In the genomic region with DNA sequence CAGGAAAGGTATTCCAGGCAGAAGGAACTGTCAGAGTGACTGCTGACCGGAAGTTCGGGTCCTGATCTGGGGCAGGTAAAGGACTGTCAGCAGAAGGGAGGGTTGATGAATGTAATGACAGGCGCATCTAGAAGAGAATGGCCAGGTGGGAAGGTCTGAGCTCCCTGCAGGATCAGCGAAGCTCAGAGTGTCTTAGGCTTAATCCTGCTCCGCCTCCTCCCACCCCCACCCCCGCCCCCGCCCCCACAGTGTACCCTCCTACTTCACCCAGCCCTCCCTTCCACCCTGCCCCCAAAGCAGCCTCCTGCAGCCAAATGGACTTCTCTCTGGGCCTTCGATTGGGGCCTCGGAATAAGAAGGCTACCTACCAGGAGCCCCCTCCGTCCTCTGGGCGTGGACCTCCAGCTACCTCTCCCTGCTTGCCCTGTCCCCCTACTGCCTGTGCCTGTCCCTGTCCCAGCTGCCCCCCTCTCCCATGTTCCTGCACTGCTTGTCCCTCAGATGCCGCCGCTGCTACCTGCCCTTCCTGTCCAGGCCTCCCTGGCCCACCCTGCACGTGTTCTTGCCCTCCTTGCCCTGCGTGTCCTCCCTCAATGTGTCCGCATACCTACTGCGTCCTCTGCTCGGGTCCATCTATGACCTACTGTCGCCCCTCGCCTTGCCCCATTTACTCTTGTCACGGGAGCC, we compare ENCODE assay signal across 11 mouse cellular contexts. TPM values are rescaled to one million over a fixed set of nuclear protein-coding genes. Genes with fewer than 3 reads are reported as not detected.
A peak's percentile ranks its signal among the peaks of the same experiment; 100 is the strongest.
DNase-seq lines count a peak whose midpoint lies in the region; ATAC-seq and TF ChIP-seq lines count a peak whose summit lies in the region.
"Had no signal": no experiment of that assay in that cellular context is flagged by ENCODE, and none has a peak within 500 bp of the region (broad histone marks: within the 10 kb centered on the region; RNA-seq: fewer than 3 reads in every experiment).

Gene Gm9918 (plus strand): TSS at position 290 of the 687 bp plus-strand sequence.

- peak within 1 kb of the TSS; percentile 13 for H3K4me3 ChIP-seq in lung, adult 2 months (replicated peaks; ENCODE audit: extremely low read depth, low read depth, low read length)
- peak within 1 kb of the TSS; percentile 11 for H3K4me3 ChIP-seq in forebrain, embryonic 12.5 days (replicated peaks)
- H3K4me3 ChIP-seq in limb, embryonic 12.5 days (replicated peaks) = peak within 1 kb of the TSS; percentile 38
- H3K4me3 ChIP-seq in neural tube, embryonic 15.5 days (replicated peaks) = no peak within 1 kb of the TSS
- no peak within 1 kb of the TSS for H3K4me3 ChIP-seq in gastrocnemius, adult 2 months

- H3K9ac ChIP-seq in forebrain, embryonic 12.5 days = peak within 1 kb of the TSS; percentile 8; the same call in 1 of the 2 replicates
- peak within 1 kb of the TSS; percentile 54 for H3K9ac ChIP-seq in limb, embryonic 12.5 days (replicated peaks)
- H3K9ac ChIP-seq in neural tube, embryonic 15.5 days (replicated peaks) = no peak within 1 kb of the TSS; the same call in 1 of the 2 replicates

- TF ChIP-seq POLR2A in lung, adult 2 months (IDR thresholded peaks at IDR 0.05; ENCODE audit: borderline replicate concordance, extremely low read depth, low read depth, low read length) = no peak

- no peak for TF ChIP-seq CTCF in lung, adult 2 months (IDR thresholded peaks at IDR 0.05; ENCODE audit: insufficient read depth, low read length)
- no peak for TF ChIP-seq CTCF in gastrocnemius, adult 2 months (IDR thresholded peaks at IDR 0.05)

- no peak for ATAC-seq in forebrain, embryonic 12.5 days (ENCODE audit: low FRiP score)
- ATAC-seq in limb, embryonic 12.5 days (ENCODE audit: insufficient number of reproducible peaks, insufficient read depth, low FRiP score, low TSS enrichment, low read depth) = peak; percentile 66
- ATAC-seq in neural tube, embryonic 15.5 days (ENCODE audit: low FRiP score) = no peak
- ATAC-seq in megakaryocyte progenitor cell, adult 5-6 weeks (replicated peaks; ENCODE audit: poor library complexity) = no peak

- no peak within 1 kb of the TSS for H3K27ac ChIP-seq in forebrain, embryonic 12.5 days
- H3K27ac ChIP-seq in limb, embryonic 12.5 days = 0 out of 2 replicates have a peak within 1 kb of the TSS, but pooled peaks have one; percentile 12
- no peak within 1 kb of the TSS for H3K27ac ChIP-seq in neural tube, embryonic 15.5 days (replicated peaks)
- H3K27ac ChIP-seq in gastrocnemius, adult 2 months = no peak within 1 kb of the TSS

- intact Hi-C loops in gastrocnemius, adult 2 months (cut with DNase I) = no loop called here

- H3K36me3 ChIP-seq in forebrain, embryonic 12.5 days (replicated peaks) = no peaks in the 10 kb centered on the region
- H3K36me3 ChIP-seq in limb, embryonic 12.5 days = no peaks in the 10 kb centered on the region
- H3K36me3 ChIP-seq in neural tube, embryonic 15.5 days = no peaks in the 10 kb centered on the region

- DNase-seq in lung, adult 2 months = no peak
- DNase-seq in lung, postnatal 25 days (ENCODE audit: low spot score) = no peak
- DNase-seq in gastrocnemius, adult 2 months = no peak
- DNase-seq in spleen, postnatal 10 days (ENCODE audit: low spot score in 2 of 2) = no peak
- DNase-seq: gastrocnemius, postnatal 14 days; lung, postnatal 14 days had no signal

- H3K4me2 ChIP-seq in forebrain, embryonic 12.5 days = peak within 1 kb of the TSS; percentile 40
- peak within 1 kb of the TSS; percentile 64 for H3K4me2 ChIP-seq in limb, embryonic 12.5 days
- peak within 1 kb of the TSS; percentile 33 for H3K4me2 ChIP-seq in neural tube, embryonic 15.5 days

- no peaks in the 10 kb centered on the region for H3K9me3 ChIP-seq in forebrain, embryonic 12.5 days
- no peaks in the 10 kb centered on the region for H3K9me3 ChIP-seq in limb, embryonic 12.5 days
- no peaks in the 10 kb centered on the region for H3K9me3 ChIP-seq in neural tube, embryonic 15.5 days (replicated peaks)

- peaks cover 22% of the 10 kb centered on the region for H3K27me3 ChIP-seq in forebrain, embryonic 12.5 days
- no peaks in the 10 kb centered on the region for H3K27me3 ChIP-seq in limb, embryonic 12.5 days
- peaks cover 16% of the 10 kb centered on the region for H3K27me3 ChIP-seq in neural tube, embryonic 15.5 days (replicated peaks)

- peaks cover 5% of the 10 kb centered on the region; the same call in 1 of the 2 replicates for H3K4me1 ChIP-seq in lung, adult 2 months (ENCODE audit: control insufficient read depth, insufficient read depth, low read length)
- H3K4me1 ChIP-seq in forebrain, embryonic 12.5 days = peaks cover 10% of the 10 kb centered on the region
- H3K4me1 ChIP-seq in limb, embryonic 12.5 days (replicated peaks) = peaks cover 18% of the 10 kb centered on the region
- peaks cover 5% of the 10 kb centered on the region; the same call in 1 of the 2 replicates for H3K4me1 ChIP-seq in neural tube, embryonic 15.5 days

- 44% methylated on average over 21 of the region's 21 CpGs for WGBS in lung, adult 2 months
- WGBS in forebrain, embryonic 12.5 days = 5% methylated on average over 20 of the region's 21 CpGs
- 7% methylated on average over 18 of the region's 21 CpGs for WGBS in limb, embryonic 12.5 days
- WGBS in neural tube, embryonic 15.5 days = 14% methylated on average over 21 of the region's 21 CpGs

RNA-seq across cellular contexts. Expression of gene Gm9918, which starts in this region (rescaled TPM):
- 0.31 and 0.60 TPM in 2 replicates for polyA plus RNA-seq in lung, adult 2 months (2012; rRNA removed)
- polyA plus RNA-seq in forebrain, embryonic 12.5 days (2016; fragmentation: Nextera tagmentation; extraction: Ambion mirVana) = 0.09 and 0.17 TPM in 2 replicates
- 1.3 and 1.4 TPM in 2 replicates for polyA plus RNA-seq in limb, embryonic 12.5 days (2016; fragmentation: Nextera tagmentation; extraction: Ambion mirVana)
- 0.09 TPM in 1 of 2 replicates, not detected in the other for polyA plus RNA-seq in neural tube, embryonic 15.5 days (2015; fragmentation: Nextera tagmentation; extraction: Ambion mirVana)
- not detected for total RNA-seq in gastrocnemius, adult 2 months (2021)
- not detected in 2 replicates for total RNA-seq in megakaryocyte progenitor cell, adult 5-6 weeks (2015)
- total RNA-seq in megakaryocyte progenitor cell, adult 5-6 weeks (2017) = not detected in 2 replicates
- total RNA-seq: gastrocnemius, postnatal 14 days had no signal
- polyA plus RNA-seq: spleen, adult 2 months had no signal

Comparison
In these comparisons a context has a peak if more than half of its experiments do, and no peak if none do; other contexts are left out.
1. H3K4me3 ChIP-seq: peak in lung, adult 2 months (single experiment), forebrain, embryonic 12.5 days (single experiment) and limb, embryonic 12.5 days (single experiment); none in neural tube, embryonic 15.5 days (single experiment) and gastrocnemius, adult 2 months (single experiment).
2. Peak in every context shown above with its lines, with median percentiles within 50 percentile points of each other: H3K4me2 ChIP-seq.